Mouse (Mus musculus): ENCODE measurements around the gene Oxsm. TPM values are rescaled to one million over a fixed set of nuclear protein-coding genes. Genes with fewer than 3 reads are reported as not detected.

Oxsm gene
- 2.4 and 3.0 TPM in 2 replicates for polyA plus RNA-seq (2015; fragmentation: Nextera tagmentation; extraction: Ambion mirVana)

DNA sequence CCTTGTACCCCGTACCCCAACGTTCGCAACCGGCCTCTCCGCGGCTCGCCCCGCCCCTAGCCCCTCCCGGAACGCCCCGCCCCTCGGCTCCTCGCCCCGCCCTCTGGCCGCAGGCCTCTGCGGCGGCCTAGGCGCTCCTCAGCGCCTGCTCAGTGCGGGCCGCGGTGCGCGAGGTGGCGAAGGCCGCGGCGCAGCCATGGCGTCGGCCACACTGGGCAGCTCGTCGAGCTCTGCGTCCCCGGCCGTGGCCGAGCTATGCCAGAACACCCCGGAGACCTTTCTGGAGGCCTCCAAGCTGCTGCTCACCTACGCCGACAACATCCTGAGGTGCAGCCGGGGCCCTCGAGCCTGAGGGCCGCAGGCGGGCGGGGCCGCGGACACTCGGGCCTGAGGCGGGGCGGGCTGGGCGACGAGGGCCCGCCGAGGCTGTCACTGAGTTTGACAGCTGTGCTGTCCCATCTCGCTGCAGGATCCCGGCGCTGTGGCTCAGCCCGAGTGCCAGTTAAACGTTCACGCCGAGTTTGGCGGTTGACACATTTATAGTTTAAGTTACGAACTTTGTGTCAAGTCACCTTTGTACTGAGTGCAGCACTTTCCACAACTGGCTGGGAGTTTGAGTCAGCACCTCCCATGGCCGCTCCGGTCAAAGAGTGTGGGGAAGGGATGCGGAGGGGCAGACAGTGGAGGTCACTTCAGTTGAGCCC lies at the start of gene Oxsm, which contains the start of gene Ngly1:
Gene Oxsm, minus strand, starts transcription at position 638 of the 704 bp plus-strand sequence.
Gene Ngly1, plus strand, starts transcription at position 110 of the 704 bp plus-strand sequence.
- peaks cover 2% of the 10 kb centered on the region; the same call in 1 of the 2 replicates for H3K4me1 ChIP-seq
- ATAC-seq (ENCODE audit: insufficient read depth, low FRiP score, low read depth): peak; percentile 98
- peak within 1 kb of the TSS; percentile 92 for H3K9ac ChIP-seq
- under 1% methylated on average over 60 of the region's 65 CpGs for WGBS
- H3K4me2 ChIP-seq: peak within 1 kb of the TSS; percentile 58
- H3K27ac ChIP-seq: peak within 1 kb of the TSS; percentile 85
- H3K9me3 ChIP-seq: no peaks in the 10 kb centered on the region
- no peaks in the 10 kb centered on the region for H3K36me3 ChIP-seq
- no peaks in the 10 kb centered on the region for H3K27me3 ChIP-seq (replicated peaks)
- peak within 1 kb of the TSS; percentile 75 for H3K4me3 ChIP-seq (replicated peaks)

- H3K4me1 ChIP-seq: no peaks in the 10 kb centered on the region
- H3K27me3 ChIP-seq (replicated peaks): no peaks in the 10 kb centered on the region
- no peak overlapping the region for H3K4me3 ChIP-seq (replicated peaks)
- ATAC-seq (ENCODE audit: insufficient read depth, low FRiP score, low read depth): no peak
- H3K27ac ChIP-seq: no peak overlapping the region
- no peaks in the 10 kb centered on the region for H3K9me3 ChIP-seq
- H3K9ac ChIP-seq: no peak overlapping the region
- WGBS: 67% methylated on average over 2 of the region's 2 CpGs
- no peak overlapping the region for H3K4me2 ChIP-seq
- no peaks in the 10 kb centered on the region for H3K36me3 ChIP-seq
Observed at GRCm38 (mm10) chr14:16296816-16297468, 47.3 kb upstream of the Oxsm start.

GRCm38 (mm10) chr14:16293921-16294320 lies 44.3 kb upstream of the Oxsm start:
- H3K4me3 ChIP-seq (replicated peaks): no peak overlapping the region
- WGBS: 94% methylated on average over 1 of the region's 1 CpGs
- no peaks in the 10 kb centered on the region for H3K27me3 ChIP-seq (replicated peaks)
- no peak overlapping the region for H3K4me2 ChIP-seq
- no peaks in the 10 kb centered on the region for H3K9me3 ChIP-seq
- H3K9ac ChIP-seq: no peak overlapping the region
- H3K27ac ChIP-seq: no peak overlapping the region
- 0 out of 2 replicates have a peak, but pooled peaks cover 3% of the 10 kb centered on the region for H3K36me3 ChIP-seq
- no peak for ATAC-seq (ENCODE audit: insufficient read depth, low FRiP score, low read depth)
- H3K4me1 ChIP-seq: no peaks in the 10 kb centered on the region

DNA sequence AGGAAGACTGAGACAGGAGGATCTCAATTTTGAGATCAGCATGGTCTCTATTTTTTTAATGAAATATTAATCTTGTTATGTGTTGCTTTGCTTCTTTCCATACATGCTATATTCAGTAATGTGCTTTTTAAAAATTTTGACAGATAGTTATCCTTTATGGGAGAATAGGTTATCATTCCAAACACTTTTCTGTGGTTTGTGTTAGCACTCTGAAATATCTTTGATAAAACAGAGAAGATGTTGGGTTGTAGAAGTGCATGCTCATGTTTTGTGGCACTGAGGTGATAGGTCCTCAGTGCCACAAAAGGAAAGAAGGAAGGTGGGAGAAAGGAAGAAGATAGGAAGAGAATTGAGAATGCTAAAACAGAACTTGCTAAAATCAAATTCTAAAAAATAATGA lies 43.4 kb upstream of the Oxsm start:
- no peak for ATAC-seq (ENCODE audit: insufficient read depth, low FRiP score, low read depth)
- Histone ChIP-seq H3K27me3 (replicated peaks) (no peaks in the 10 kb centered on the region), H3K9ac (no peak overlapping the region), H3K9me3 (no peaks in the 10 kb centered on the region), H3K27ac (no peak overlapping the region), H3K4me1 (no peaks in the 10 kb centered on the region), H3K4me3 (replicated peaks) (no peak overlapping the region), H3K36me3 (0 out of 2 replicates have a peak, but pooled peaks cover 3% of the 10 kb centered on the region), H3K4me2 (no peak overlapping the region)

GRCm38 (mm10) chr14:16292371-16292770 lies 42.8 kb upstream of the Oxsm start:
- H3K27me3 ChIP-seq (replicated peaks): no peaks in the 10 kb centered on the region
- ATAC-seq (ENCODE audit: insufficient read depth, low FRiP score, low read depth): no peak
- H3K4me1 ChIP-seq: no peaks in the 10 kb centered on the region
- no peaks in the 10 kb centered on the region for H3K9me3 ChIP-seq
- no peak overlapping the region for H3K4me3 ChIP-seq (replicated peaks)
- WGBS: 17% methylated on average over 1 of the region's 1 CpGs
- H3K36me3 ChIP-seq: 0 out of 2 replicates have a peak, but pooled peaks cover 3% of the 10 kb centered on the region
- no peak overlapping the region for H3K27ac ChIP-seq
- H3K4me2 ChIP-seq: no peak overlapping the region
- no peak overlapping the region for H3K9ac ChIP-seq

DNA sequence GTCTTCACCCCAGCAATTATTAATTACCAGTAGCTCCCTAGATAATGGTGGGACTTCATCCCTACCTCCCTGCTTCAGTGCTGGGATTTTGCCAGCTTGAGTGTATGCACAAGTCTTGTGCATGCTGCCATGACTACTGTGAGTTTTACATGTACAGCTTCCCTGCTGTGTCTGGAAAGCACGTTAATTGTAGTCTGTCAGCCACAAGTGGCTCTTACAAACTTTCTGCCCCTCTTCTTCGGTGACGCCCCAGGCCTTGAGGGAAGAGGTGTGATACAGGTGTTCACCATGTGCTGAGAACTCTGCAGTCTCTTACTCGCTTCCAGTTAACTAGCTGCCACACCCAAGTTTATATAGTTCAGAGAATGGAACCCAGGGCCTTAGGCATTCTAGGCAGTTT lies 34.4 kb upstream of the Oxsm start:
- H3K36me3 ChIP-seq: no peaks in the 10 kb centered on the region
- H3K9ac ChIP-seq: no peak overlapping the region
- ATAC-seq (ENCODE audit: insufficient read depth, low FRiP score, low read depth): no peak
- H3K9me3 ChIP-seq: no peaks in the 10 kb centered on the region
- H3K27ac ChIP-seq: no peak overlapping the region
- H3K4me2 ChIP-seq: no peak overlapping the region
- H3K4me1 ChIP-seq: no peaks in the 10 kb centered on the region
- H3K4me3 ChIP-seq (replicated peaks): no peak overlapping the region
- 87% methylated on average over 4 of the region's 4 CpGs for WGBS
- no peaks in the 10 kb centered on the region for H3K27me3 ChIP-seq (replicated peaks)

GRCm38 (mm10) chr14:16279196-16279595 lies 29.6 kb upstream of the Oxsm start:
- ATAC-seq (ENCODE audit: insufficient read depth, low FRiP score, low read depth): no peak
- H3K9me3 ChIP-seq: no peaks in the 10 kb centered on the region
- WGBS: 63% methylated on average over 4 of the region's 4 CpGs
- no peaks in the 10 kb centered on the region for H3K36me3 ChIP-seq
- H3K4me1 ChIP-seq: no peaks in the 10 kb centered on the region
- H3K27me3 ChIP-seq (replicated peaks): no peaks in the 10 kb centered on the region
- no peak overlapping the region for H3K9ac ChIP-seq
- H3K4me3 ChIP-seq (replicated peaks): no peak overlapping the region
- no peak overlapping the region for H3K27ac ChIP-seq
- H3K4me2 ChIP-seq: no peak overlapping the region

DNA sequence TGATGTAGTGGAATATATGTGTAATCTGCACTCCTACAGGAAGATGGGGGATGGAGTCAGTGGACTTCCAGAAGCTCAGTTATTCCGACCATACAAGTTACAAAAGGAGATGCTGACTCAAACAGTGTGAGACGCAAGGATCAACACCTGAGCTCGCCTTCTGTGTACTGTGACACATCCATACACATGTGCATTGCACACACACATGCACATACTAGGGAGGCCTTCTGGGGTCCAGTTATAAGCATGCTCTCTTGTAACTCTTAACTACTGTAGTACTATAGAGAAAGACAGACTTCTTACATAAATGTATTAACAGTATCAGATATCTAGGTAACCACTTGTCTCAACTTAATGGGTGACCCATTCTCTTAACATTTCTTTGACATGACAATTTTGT lies 24.1 kb upstream of the Oxsm start:
- H3K9me3 ChIP-seq: no peaks in the 10 kb centered on the region
- no peak overlapping the region for H3K4me2 ChIP-seq
- 84% methylated on average over 3 of the region's 3 CpGs for WGBS
- H3K9ac ChIP-seq: no peak overlapping the region
- no peak overlapping the region for H3K4me3 ChIP-seq (replicated peaks)
- H3K27me3 ChIP-seq (replicated peaks): no peaks in the 10 kb centered on the region
- H3K36me3 ChIP-seq: peaks cover 10% of the 10 kb centered on the region
- no peaks in the 10 kb centered on the region for H3K4me1 ChIP-seq
- H3K27ac ChIP-seq: no peak overlapping the region
- no peak for ATAC-seq (ENCODE audit: insufficient read depth, low FRiP score, low read depth)

GRCm38 (mm10) chr14:16269776-16270175 lies 20.2 kb upstream of the Oxsm start:
- no peak for ATAC-seq (ENCODE audit: insufficient read depth, low FRiP score, low read depth)
- Histone ChIP-seq H3K9me3 (no peaks in the 10 kb centered on the region), H3K27me3 (replicated peaks) (no peaks in the 10 kb centered on the region), H3K4me2 (no peak overlapping the region), H3K9ac (no peak overlapping the region), H3K4me1 (no peaks in the 10 kb centered on the region), H3K36me3 (peaks cover 10% of the 10 kb centered on the region), H3K27ac (no peak overlapping the region), H3K4me3 (replicated peaks) (no peak overlapping the region)
- 96% methylated on average over 2 of the region's 2 CpGs for WGBS

- no peak overlapping the region for H3K9ac ChIP-seq
- no peak overlapping the region for H3K4me3 ChIP-seq (replicated peaks)
- no peak for ATAC-seq (ENCODE audit: insufficient read depth, low FRiP score, low read depth)
- peaks cover 9% of the 10 kb centered on the region; the same call in 1 of the 2 replicates for H3K36me3 ChIP-seq
- H3K27ac ChIP-seq: no peak overlapping the region
- H3K4me2 ChIP-seq: no peak overlapping the region
- no peaks in the 10 kb centered on the region for H3K4me1 ChIP-seq
- WGBS: 82% methylated on average over 5 of the region's 5 CpGs
- H3K9me3 ChIP-seq: no peaks in the 10 kb centered on the region
- no peaks in the 10 kb centered on the region for H3K27me3 ChIP-seq (replicated peaks)
Observed at GRCm38 (mm10) chr14:16267028-16267427, 17.4 kb upstream of the Oxsm start.

DNA sequence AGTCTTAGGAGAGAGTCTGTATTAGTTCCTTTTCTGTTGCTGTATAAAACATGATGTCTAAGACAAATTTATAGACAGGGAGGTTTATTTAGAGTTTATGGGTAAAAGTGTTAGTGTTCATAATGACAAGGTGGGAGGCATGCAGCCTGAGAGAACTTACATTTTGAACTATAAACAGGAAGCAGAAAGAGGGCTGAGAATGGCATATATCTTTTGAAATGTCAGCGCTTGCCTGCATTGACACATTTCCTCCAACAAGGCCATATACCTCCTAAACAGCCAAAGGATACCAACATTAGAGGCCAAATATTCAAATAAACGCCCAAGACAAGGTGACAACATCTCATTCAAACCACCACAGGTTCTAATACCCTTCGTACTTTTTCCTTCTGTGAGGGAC lies 12.3 kb upstream of the Oxsm start:
- Histone ChIP-seq H3K4me3 (replicated peaks) (no peak overlapping the region), H3K27ac (no peak overlapping the region), H3K4me2 (no peak overlapping the region), H3K4me1 (no peaks in the 10 kb centered on the region), H3K9ac (no peak overlapping the region), H3K27me3 (replicated peaks) (no peaks in the 10 kb centered on the region), H3K9me3 (no peaks in the 10 kb centered on the region), H3K36me3 (peaks cover 7% of the 10 kb centered on the region; the same call in 1 of the 2 replicates)
- ATAC-seq (ENCODE audit: insufficient read depth, low FRiP score, low read depth): no peak
- 76% methylated on average over 3 of the region's 3 CpGs for WGBS

DNA sequence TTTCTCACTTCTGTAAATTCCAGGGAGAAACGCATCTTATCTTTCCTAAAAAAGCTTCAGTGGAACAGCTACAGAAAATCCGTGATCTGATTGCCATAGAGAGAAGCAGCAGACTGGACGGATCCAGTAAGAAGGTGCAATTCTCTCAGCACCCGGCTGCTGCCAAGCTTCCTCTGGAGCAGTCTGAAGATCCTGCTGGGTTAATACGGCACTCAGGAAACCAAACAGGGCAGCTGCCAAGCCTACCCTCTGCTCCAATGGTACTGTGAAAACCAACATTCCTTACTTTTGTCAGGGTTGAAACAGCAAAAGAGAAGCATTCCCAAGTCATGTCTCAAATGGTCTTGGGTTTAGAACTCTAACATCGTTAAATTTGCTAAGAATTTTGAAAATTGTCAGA lies 10.9 kb upstream of the Oxsm start:
- no peak overlapping the region for H3K4me3 ChIP-seq (replicated peaks)
- H3K9me3 ChIP-seq: no peaks in the 10 kb centered on the region
- H3K27ac ChIP-seq: no peak overlapping the region
- no peaks in the 10 kb centered on the region for H3K4me1 ChIP-seq
- no peaks in the 10 kb centered on the region for H3K27me3 ChIP-seq (replicated peaks)
- peaks cover 7% of the 10 kb centered on the region; the same call in 1 of the 2 replicates for H3K36me3 ChIP-seq
- no peak for ATAC-seq (ENCODE audit: insufficient read depth, low FRiP score, low read depth)
- no peak overlapping the region for H3K4me2 ChIP-seq
- H3K9ac ChIP-seq: no peak overlapping the region
- 78% methylated on average over 6 of the region's 6 CpGs for WGBS
